Mouse (Mus musculus): ENCODE measurements at regions not wholly inside any gene's neighbourhood (a gene's known extent, or its start where the extent isn't known, plus 50 kb on each side); places are given as distances from the start of the nearest gene placed in this dataset.

- Histone ChIP-seq H3K27me3 (ENCODE audit: control insufficient read depth, insufficient read depth, low read length) (no peaks in the 10 kb centered on the region), H3K4me2 (no peak overlapping the region), H3K4me1 (ENCODE audit: control insufficient read depth, insufficient read depth, low read length) (no peaks in the 10 kb centered on the region), H3K36me3 (ENCODE audit: control insufficient read depth, insufficient read depth, low read length) (no peaks in the 10 kb centered on the region), H3K9me3 (ENCODE audit: control insufficient read depth, low read length) (no peaks in the 10 kb centered on the region; the same call in 1 of the 2 replicates), H3K9ac (ENCODE audit: low read length) (no peak overlapping the region), H3K4me3 (ENCODE audit: low read depth, low read length) (no peak overlapping the region), H3K27ac (ENCODE audit: low read depth, low read length) (no peak overlapping the region)
- 83% methylated on average over 2 of the region's 2 CpGs for WGBS
- no peak for DNase-seq (ENCODE audit: low spot score, missing footprints)
- ATAC-seq (ENCODE audit: low FRiP score) = no peak
Observed at GRCm38 (mm10) chr2:46394161-46394560, 1277.0 kb upstream of the Zeb2 start.

- no peak overlapping the region for H3K27ac ChIP-seq (ENCODE audit: low read depth, low read length)
- no peak overlapping the region for H3K4me3 ChIP-seq (ENCODE audit: low read depth, low read length)
- H3K27me3 ChIP-seq (ENCODE audit: control insufficient read depth, insufficient read depth, low read length) = no peaks in the 10 kb centered on the region
- H3K36me3 ChIP-seq (ENCODE audit: control insufficient read depth, insufficient read depth, low read length) = no peaks in the 10 kb centered on the region
- no peak overlapping the region for H3K4me2 ChIP-seq
- no peaks in the 10 kb centered on the region for H3K9me3 ChIP-seq (ENCODE audit: control insufficient read depth, low read length)
- no peak for DNase-seq (ENCODE audit: low spot score, missing footprints)
- no peak for ATAC-seq (ENCODE audit: low FRiP score)
- no peak overlapping the region for H3K9ac ChIP-seq (ENCODE audit: low read length)
- H3K4me1 ChIP-seq (ENCODE audit: control insufficient read depth, insufficient read depth, low read length) = no peaks in the 10 kb centered on the region
- WGBS = 93% methylated on average over 3 of the region's 3 CpGs
Observed at GRCm38 (mm10) chr2:46372847-46373461, 1255.8 kb upstream of the Zeb2 start.

GRCm38 (mm10) chr2:46371755-46372154 lies 1254.6 kb upstream of the Zeb2 start:
- WGBS = 75% methylated on average over 1 of the region's 1 CpGs
- no peak overlapping the region for H3K9ac ChIP-seq (ENCODE audit: low read length)
- no peak overlapping the region for H3K4me2 ChIP-seq
- H3K27ac ChIP-seq (ENCODE audit: low read depth, low read length) = no peak overlapping the region
- no peaks in the 10 kb centered on the region for H3K27me3 ChIP-seq (ENCODE audit: control insufficient read depth, insufficient read depth, low read length)
- H3K4me1 ChIP-seq (ENCODE audit: control insufficient read depth, insufficient read depth, low read length) = no peaks in the 10 kb centered on the region
- ATAC-seq (ENCODE audit: low FRiP score) (no peak), DNase-seq (ENCODE audit: low spot score, missing footprints) (no peak)
- no peaks in the 10 kb centered on the region for H3K9me3 ChIP-seq (ENCODE audit: control insufficient read depth, low read length)
- H3K36me3 ChIP-seq (ENCODE audit: control insufficient read depth, insufficient read depth, low read length) = no peaks in the 10 kb centered on the region
- no peak overlapping the region for H3K4me3 ChIP-seq (ENCODE audit: low read depth, low read length)

GRCm38 (mm10) chr2:46370949-46371348 lies 1253.8 kb upstream of the Zeb2 start:
- no peaks in the 10 kb centered on the region for H3K36me3 ChIP-seq (ENCODE audit: control insufficient read depth, insufficient read depth, low read length)
- ATAC-seq (ENCODE audit: low FRiP score) (no peak), DNase-seq (ENCODE audit: low spot score, missing footprints) (no peak)
- WGBS = 87% methylated on average over 5 of the region's 5 CpGs
- no peaks in the 10 kb centered on the region for H3K27me3 ChIP-seq (ENCODE audit: control insufficient read depth, insufficient read depth, low read length)
- no peaks in the 10 kb centered on the region for H3K4me1 ChIP-seq (ENCODE audit: control insufficient read depth, insufficient read depth, low read length)
- H3K9me3 ChIP-seq (ENCODE audit: control insufficient read depth, low read length) = no peaks in the 10 kb centered on the region
- H3K4me3 ChIP-seq (ENCODE audit: low read depth, low read length) = no peak overlapping the region
- no peak overlapping the region for H3K27ac ChIP-seq (ENCODE audit: low read depth, low read length)
- no peak overlapping the region for H3K4me2 ChIP-seq
- no peak overlapping the region for H3K9ac ChIP-seq (ENCODE audit: low read length)

GRCm38 (mm10) chr2:46368882-46369281 lies 1251.7 kb upstream of the Zeb2 start:
- Histone ChIP-seq H3K4me3 (ENCODE audit: low read depth, low read length) (no peak overlapping the region), H3K36me3 (ENCODE audit: control insufficient read depth, insufficient read depth, low read length) (no peaks in the 10 kb centered on the region), H3K4me2 (no peak overlapping the region), H3K27me3 (ENCODE audit: control insufficient read depth, insufficient read depth, low read length) (no peaks in the 10 kb centered on the region), H3K9me3 (ENCODE audit: control insufficient read depth, low read length) (no peaks in the 10 kb centered on the region), H3K27ac (ENCODE audit: low read depth, low read length) (no peak overlapping the region), H3K9ac (ENCODE audit: low read length) (no peak overlapping the region), H3K4me1 (ENCODE audit: control insufficient read depth, insufficient read depth, low read length) (no peaks in the 10 kb centered on the region)
- no peak for ATAC-seq (ENCODE audit: low FRiP score)
- 98% methylated on average over 4 of the region's 4 CpGs for WGBS
- DNase-seq (ENCODE audit: low spot score, missing footprints) = no peak

- WGBS = 92% methylated on average over 3 of the region's 3 CpGs
- no peak for DNase-seq (ENCODE audit: low spot score, missing footprints)
- Histone ChIP-seq H3K36me3 (ENCODE audit: control insufficient read depth, insufficient read depth, low read length) (no peaks in the 10 kb centered on the region), H3K4me3 (ENCODE audit: low read depth, low read length) (no peak overlapping the region), H3K9me3 (ENCODE audit: control insufficient read depth, low read length) (no peaks in the 10 kb centered on the region), H3K9ac (ENCODE audit: low read length) (no peak overlapping the region), H3K27ac (ENCODE audit: low read depth, low read length) (no peak overlapping the region), H3K4me2 (no peak overlapping the region), H3K4me1 (ENCODE audit: control insufficient read depth, insufficient read depth, low read length) (no peaks in the 10 kb centered on the region), H3K27me3 (ENCODE audit: control insufficient read depth, insufficient read depth, low read length) (no peaks in the 10 kb centered on the region)
- no peak for ATAC-seq (ENCODE audit: low FRiP score)
Observed at GRCm38 (mm10) chr2:46366135-46366485, 1248.9 kb upstream of the Zeb2 start.

GRCm38 (mm10) chr2:46365428-46366134 lies 1248.4 kb upstream of the Zeb2 start:
- WGBS = 77% methylated on average over 4 of the region's 4 CpGs

GRCm38 (mm10) chr2:46360049-46360712 lies 1243.0 kb upstream of the Zeb2 start:
- no peaks in the 10 kb centered on the region for H3K36me3 ChIP-seq (ENCODE audit: control insufficient read depth, insufficient read depth, low read length)
- no peaks in the 10 kb centered on the region for H3K4me1 ChIP-seq (ENCODE audit: control insufficient read depth, insufficient read depth, low read length)
- H3K4me3 ChIP-seq (ENCODE audit: low read depth, low read length) = no peak overlapping the region
- no peaks in the 10 kb centered on the region for H3K9me3 ChIP-seq (ENCODE audit: control insufficient read depth, low read length)
- DNase-seq (ENCODE audit: low spot score, missing footprints) (no peak), ATAC-seq (ENCODE audit: low FRiP score) (no peak)
- H3K4me2 ChIP-seq = no peak overlapping the region
- H3K27ac ChIP-seq (ENCODE audit: low read depth, low read length) = no peak overlapping the region
- H3K27me3 ChIP-seq (ENCODE audit: control insufficient read depth, insufficient read depth, low read length) = no peaks in the 10 kb centered on the region
- WGBS = 78% methylated on average over 4 of the region's 4 CpGs
- no peak overlapping the region for H3K9ac ChIP-seq (ENCODE audit: low read length)

More at GRCm38 (mm10) chr2:46365428-46366134, 1248.4 kb upstream of the Zeb2 start:
- no peak for ATAC-seq (ENCODE audit: low FRiP score)
- Histone ChIP-seq H3K27ac (ENCODE audit: low read depth, low read length) (no peak overlapping the region), H3K4me1 (ENCODE audit: control insufficient read depth, insufficient read depth, low read length) (no peaks in the 10 kb centered on the region), H3K27me3 (ENCODE audit: control insufficient read depth, insufficient read depth, low read length) (no peaks in the 10 kb centered on the region), H3K9me3 (ENCODE audit: control insufficient read depth, low read length) (no peaks in the 10 kb centered on the region), H3K9ac (ENCODE audit: low read length) (no peak overlapping the region), H3K4me2 (no peak overlapping the region), H3K4me3 (ENCODE audit: low read depth, low read length) (no peak overlapping the region), H3K36me3 (ENCODE audit: control insufficient read depth, insufficient read depth, low read length) (no peaks in the 10 kb centered on the region)
- no peak for DNase-seq (ENCODE audit: low spot score, missing footprints)

GRCm38 (mm10) chr2:46358225-46358624 lies 1241.0 kb upstream of the Zeb2 start:
- H3K27ac ChIP-seq (ENCODE audit: low read depth, low read length) = no peak overlapping the region
- ATAC-seq (ENCODE audit: low FRiP score) (no peak), DNase-seq (ENCODE audit: low spot score, missing footprints) (no peak)
- no peaks in the 10 kb centered on the region for H3K4me1 ChIP-seq (ENCODE audit: control insufficient read depth, insufficient read depth, low read length)
- no peaks in the 10 kb centered on the region for H3K36me3 ChIP-seq (ENCODE audit: control insufficient read depth, insufficient read depth, low read length)
- H3K9ac ChIP-seq (ENCODE audit: low read length) = no peak overlapping the region
- no peaks in the 10 kb centered on the region for H3K27me3 ChIP-seq (ENCODE audit: control insufficient read depth, insufficient read depth, low read length)
- no peaks in the 10 kb centered on the region for H3K9me3 ChIP-seq (ENCODE audit: control insufficient read depth, low read length)
- WGBS = 87% methylated on average over 3 of the region's 3 CpGs
- no peak overlapping the region for H3K4me2 ChIP-seq
- H3K4me3 ChIP-seq (ENCODE audit: low read depth, low read length) = no peak overlapping the region
